Mouse (Mus musculus) thymus, postnatal 25 days (tissue): ENCODE results near the gene Sec31b.

Source experiments
- DNase-seq: peaks from one replicate; pipeline ENCODE4 v3.0.0; 2022

The Sec31b gene

DNA sequence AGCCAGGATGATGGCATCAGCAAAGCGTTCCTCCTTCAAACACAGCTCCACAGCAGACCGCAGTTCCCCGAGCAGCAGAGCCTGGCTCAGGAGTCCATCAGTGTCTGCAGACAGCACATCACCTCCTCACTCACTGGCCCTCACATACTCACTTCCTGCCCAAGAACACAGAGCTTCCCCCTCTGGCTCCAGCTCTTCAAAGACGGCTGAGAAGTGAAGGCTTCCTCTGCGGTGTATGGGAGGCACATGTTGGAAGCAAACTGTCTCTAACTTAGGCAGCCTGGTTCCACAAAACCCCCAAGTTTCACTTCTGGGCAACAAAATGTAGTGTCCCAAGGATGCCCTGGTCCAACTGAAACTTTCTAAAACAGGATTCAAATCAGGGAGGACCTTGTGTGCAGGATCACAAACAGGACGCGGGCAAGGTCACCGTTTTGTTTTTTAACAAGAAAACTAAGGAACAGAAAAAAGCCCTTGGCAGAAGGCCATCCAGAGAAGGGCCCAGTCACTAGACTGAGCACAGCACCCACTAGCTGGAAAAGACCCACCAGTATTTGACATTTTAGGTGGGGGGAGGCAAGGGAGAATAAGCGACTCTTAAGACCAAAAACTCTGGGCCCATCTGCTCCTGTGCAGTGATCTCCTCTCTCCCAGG, 20.0 kb downstream of the Sec31b start:
- peak; percentile 61 for DNase-seq

DNA sequence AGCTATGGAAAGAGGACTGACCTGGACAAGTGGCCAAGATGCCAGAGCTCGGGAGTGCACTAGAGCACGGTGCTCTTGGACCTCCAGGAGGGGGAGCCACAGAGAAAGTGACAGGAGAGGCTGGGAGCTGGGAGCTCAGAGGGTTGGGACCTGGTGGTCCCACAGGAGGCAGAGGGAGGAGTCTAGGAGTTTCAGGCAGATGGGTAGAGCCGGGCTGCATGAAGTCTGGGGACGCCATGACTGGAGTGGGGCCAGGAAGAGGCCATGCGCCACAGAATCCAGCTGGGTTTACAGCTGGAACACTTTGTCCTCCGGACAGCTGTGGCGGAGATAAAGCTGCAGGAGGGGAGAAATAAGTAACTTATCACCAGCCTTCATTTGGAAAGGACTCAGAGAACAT, 26.5 kb downstream of the Sec31b start:
- no peak for DNase-seq

DNA sequence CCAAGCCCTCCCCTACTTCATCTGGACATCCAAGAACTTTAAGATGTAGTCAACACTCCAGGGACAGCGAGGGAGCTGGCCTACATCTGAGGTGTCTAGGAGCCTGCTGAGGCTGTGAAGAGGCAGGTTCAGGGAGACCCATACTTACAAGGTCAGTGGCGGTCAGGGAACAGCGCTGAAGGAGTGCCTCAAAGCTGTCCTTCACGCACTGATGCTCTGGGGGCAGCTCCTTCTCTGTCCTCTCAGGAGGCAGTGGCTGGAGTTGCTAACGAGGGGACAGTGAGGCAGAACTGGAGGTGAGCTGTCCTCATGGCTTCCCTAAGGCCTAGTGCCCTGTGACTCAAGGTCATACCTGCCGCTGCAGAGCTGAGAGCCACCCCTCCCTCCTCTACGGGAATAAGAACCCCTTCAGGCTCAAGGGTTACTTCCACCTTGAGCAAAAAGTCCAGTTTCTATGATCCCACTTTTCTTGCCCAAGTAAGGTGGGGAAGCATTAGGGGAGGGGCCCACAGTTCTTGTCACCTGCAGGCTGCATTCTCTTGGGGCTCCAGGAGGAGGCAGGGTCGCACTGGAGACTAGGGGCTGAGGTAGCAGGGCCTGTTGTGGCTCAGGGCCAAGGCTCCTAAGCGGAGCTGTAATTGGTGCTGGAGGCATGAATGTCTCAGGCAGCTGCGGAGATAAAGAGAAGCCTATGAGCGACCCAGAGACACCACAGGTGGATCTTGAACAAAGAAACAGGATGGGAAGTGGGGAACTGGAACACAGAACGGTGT, 27.5 kb downstream of the Sec31b start:
- peak; percentile 68 for DNase-seq

DNA sequence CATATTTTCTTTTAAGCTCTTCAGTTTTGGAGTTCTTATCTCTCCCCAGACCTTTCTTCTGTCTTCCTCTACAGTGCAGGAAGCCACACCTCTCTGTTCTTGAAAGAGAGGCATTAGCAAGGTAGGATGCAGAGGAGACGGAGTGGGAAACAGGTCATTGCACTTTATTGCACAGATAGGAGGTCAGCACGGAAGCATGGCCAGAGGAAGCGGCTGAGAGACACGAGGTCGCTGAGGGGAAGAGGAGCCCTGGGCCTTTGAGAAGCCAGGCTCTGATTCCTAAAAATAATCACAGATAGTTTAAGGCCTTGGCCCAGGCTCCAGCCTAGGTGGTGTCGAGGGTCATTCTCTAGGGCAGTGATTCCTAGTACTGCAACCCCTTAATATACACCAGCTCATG, 29.9 kb downstream of the Sec31b start:
- DNase-seq = no peak

DNA sequence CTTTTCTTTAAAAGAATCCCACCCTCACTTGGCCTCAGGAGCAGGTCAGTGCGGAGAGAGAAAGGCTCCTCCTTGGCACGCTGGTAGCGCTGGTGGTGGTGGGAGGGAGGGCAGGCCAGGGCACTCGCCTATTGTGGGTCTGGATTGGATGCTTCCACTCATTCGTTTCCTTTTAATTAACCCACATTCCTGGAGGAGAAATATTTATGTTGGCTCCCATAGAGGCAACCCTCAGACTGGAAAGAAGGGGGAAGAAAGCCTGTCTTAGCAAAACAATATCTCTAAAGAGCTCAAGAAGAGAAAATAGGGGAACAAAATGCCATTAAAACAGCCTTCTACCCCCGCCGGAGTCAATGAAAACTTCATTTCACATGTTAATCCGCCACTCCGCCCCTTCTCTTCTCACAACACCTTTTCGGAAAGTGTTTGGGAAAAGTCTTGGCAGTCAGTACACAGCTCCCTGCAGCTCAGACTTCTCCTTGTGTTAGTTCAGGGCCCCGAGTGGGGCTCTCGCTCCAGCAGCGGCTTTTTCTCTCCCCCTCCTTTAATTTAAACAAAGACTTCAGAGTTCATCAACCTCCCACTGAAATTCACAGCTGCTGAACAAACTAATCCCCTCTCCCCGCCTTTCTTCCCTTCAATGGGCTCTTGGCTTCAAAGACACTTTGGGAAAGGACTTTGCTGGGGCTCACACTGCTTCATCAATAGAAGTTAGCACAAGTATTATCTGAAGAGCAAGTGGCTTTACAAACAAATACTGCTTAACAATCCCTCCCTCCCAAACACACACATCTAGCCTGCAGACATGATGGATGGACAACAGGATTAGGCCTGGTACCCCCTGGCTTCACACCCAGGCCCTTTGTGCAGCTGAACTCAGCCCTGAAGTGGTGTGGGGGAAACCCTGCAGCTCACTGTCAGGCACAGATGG, 30.9 kb downstream of the Sec31b start:
- no peak for DNase-seq

DNA sequence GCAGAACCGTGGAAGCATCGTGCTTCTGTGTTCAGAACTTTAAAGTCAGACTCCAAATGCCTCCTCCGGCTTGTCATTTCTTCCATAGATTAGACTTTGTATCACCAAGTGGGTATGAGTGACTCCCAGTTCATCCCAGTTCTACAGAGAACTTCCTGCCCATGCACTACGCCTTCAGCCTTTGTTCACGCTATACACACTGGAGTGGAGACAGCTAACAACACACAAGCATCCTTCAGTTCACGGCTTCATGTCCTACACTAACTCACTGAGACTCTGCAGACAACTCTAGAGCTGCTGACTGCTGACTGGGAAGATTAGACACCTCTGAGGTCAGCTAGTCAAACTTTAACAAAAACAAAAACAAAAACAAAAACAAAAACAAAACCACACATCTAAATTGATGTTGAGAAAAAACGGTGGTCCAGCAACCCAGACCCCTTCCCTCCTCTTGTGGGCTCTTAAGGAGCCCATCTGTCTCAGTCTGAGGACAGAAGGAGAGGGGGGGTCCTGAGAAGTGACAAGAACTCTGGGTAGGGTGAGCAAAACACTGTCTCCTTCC, 31.7 kb downstream of the Sec31b start:
- DNase-seq = peak; percentile 27

GRCm38 (mm10) chr19:44513054-44513833, 32.4 kb downstream of the Sec31b start:
- peak; percentile 42 for DNase-seq

DNA sequence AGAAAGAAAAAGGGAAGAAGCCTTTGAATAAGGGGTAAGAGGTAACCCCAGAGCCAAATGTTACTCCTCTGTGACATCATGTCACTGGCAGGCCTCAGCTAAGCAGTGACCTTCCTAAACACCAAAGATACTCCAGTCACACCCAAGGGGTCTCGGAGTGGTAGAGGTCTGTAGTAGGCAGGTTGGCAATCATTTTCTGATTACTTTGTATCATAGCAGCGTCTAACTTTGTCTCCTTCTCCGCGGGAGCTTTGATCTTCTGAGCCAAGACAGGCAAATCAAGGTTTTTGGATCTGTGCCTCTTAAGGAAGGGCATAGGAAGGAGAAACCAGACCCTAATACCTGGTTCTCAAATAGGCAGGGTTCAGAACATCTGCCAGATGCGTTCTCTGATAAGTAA, 33.1 kb downstream of the Sec31b start:
- no peak for DNase-seq

DNA sequence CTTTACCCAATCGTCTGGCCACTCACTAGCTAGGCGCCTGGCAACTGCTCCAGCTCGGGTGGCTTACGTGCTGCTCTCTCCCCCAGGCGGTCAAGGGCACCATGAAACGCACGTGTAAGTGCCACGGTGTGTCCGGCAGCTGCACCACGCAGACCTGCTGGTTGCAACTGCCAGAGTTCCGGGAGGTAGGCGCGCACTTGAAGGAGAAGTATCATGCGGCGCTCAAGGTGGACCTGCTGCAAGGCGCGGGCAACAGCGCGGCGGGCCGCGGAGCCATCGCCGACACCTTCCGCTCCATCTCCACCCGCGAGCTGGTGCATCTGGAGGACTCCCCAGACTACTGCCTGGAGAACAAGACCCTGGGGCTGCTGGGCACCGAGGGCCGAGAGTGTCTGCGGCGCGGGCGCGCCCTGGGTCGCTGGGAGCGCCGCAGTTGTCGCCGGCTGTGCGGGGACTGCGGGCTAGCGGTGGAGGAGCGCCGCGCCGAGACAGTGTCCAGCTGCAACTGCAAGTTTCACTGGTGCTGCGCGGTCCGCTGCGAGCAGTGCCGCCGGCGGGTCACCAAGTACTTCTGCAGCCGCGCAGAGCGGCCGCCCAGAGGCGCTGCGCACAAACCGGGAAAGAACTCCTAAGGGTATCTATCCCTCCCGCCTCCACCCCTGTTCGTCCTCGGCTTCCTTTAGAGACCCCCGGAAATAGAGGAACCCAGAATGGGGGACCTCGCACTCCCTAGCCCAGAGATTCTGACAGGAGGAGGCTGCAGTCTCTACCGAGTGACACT, 34.0 kb downstream of the Sec31b start:
- peak; percentile 64 for DNase-seq

DNA sequence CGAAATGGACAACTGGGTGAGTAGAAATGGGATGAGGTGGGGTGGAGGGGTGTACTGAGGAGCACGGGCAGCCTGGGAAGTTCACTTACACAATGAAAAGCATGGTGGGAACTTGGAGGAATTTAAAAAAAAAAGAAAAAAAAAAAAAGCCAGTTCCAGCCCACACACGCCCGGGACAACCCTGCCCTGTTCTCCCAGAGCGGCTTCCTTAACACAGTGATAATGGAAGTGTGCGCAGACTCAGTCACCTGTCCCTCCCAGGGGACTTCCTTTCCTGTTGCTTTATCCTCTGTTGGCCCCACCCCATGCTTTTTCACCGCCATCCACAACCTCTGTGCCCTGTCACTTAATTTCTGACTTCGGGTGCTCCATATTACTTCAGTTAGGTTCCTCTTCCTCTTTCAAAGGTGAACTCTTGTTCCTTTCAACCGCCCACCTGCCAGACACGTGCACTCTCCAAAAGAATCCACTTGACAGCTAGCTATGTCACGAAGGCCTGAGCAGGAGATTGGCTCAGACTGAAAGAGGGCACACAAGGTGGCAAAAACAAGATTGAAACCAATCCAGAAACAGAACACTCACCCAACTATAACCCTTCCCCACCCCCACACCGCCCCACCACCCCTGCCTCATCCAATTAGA, 35.0 kb downstream of the Sec31b start:
- DNase-seq = peak; percentile 56

DNA sequence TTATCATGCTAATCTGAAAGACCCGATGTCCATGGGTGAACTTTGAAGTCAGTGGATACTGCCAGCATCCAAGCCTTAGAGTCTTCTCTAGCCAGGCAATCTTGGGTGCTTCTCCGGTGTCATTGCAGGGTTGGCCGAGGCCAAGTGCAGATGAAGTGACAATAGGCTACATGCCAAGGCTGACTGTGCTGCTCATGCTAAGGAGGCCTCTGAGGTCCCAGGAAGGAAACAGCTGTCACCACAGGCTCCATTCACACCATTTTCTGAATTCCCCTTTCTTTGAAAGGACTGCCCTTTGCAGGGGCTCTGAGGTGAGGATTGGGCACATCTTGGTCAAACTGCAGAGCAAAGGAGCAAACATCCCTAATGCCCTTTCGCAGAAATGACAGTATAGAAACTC, 42.9 kb downstream of the Sec31b start:
- no peak for DNase-seq

- DNase-seq = no peak
Observed at GRCm38 (mm10) chr19:44501925-44502324, 43.7 kb downstream of the Sec31b start.

DNA sequence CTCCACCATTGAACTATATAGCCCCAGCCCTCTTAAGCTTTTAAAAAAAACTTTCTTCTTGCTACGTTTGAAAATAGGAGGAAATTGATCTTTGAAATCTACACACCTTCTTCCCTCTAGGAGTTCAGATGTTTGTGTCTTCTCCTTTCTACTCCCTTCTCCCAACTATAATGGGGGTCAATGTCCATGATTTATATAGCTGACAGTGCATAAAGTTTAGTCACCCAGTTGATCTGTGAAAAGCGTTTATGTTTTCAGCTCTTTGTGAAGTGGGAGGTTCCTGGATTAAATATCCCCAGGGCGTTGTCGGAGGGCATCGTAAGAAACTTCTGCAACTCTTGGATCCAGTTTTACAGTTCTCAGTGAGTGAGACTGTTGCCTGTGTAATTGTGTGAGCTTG, 45.4 kb downstream of the Sec31b start:
- DNase-seq = no peak

GRCm38 (mm10) chr19:44498936-44499335, 46.7 kb downstream of the Sec31b start:
- DNase-seq = no peak

GRCm38 (mm10) chr19:44496941-44497340, 48.7 kb downstream of the Sec31b start:
- DNase-seq = no peak

DNA sequence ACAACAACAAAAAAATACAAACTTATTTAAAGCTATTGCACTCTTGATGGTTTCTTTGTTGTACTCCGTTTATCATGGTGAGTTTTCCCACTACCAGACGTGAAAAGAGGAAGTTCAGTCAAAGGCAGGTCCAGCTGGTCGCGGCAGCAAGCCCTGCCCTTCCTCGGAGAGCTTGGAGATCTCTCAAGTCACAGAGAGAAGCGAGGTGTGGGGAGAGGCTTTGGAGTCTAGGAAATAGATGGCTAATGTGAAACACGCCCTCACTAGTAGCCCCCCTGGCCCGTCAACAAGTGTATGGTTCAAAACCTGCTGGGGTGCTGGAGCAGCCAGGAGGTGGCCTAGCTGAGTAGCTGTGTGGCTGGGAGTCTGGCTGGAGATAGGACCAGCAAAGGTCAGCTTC, 49.2 kb downstream of the Sec31b start:
- no peak for DNase-seq

DNA sequence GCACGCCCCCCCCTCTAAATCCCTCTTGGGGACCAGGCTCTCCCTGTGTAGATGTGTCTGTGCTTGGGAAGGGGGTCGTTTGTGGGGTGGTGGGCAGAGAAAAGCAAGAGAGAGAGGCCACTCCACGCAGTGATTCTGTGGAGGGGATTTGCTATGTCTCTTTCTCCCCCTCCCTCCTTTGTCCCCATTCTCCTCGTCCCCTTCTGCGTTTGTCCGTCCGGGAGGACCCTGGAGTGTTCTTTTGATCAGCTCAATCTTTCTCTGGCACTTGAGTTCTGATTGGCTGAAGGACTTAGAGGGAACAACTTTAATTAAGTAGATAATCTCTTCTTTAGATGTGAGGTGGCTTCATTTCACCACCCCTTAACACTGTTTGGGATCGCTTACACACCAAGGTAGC, 52.5 kb downstream of the Sec31b start, which contains the start of gene Wnt8b:
Gene Wnt8b (plus strand): TSS at position 345 of the 400 bp plus-strand sequence.
- no peak for DNase-seq

- DNase-seq = peak; percentile 78
Observed at GRCm38 (mm10) chr19:44487266-44487665, 58.4 kb downstream of the Sec31b start.

DNA sequence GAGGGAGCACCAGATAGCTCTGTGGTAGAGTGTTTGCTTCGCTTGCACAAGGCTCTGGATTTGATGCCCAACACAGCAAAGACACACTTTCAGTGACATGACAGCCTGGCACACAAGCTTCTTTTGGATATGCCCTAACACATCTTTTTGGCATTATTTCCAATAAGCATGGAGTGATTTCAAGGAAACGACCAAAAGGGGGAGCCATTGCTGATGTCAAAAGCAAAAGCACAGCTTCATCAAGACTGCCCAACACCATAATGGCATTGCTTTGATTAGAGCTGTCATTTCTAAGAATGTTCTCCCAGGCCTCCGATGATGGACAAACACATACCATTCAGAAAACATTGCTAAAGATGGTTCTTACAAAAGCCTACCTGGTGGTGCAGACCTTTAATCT, 69.1 kb downstream of the Sec31b start:
- DNase-seq = peak; percentile 7

GRCm38 (mm10) chr19:44475268-44475667, 70.4 kb downstream of the Sec31b start:
- DNase-seq = no peak

DNA sequence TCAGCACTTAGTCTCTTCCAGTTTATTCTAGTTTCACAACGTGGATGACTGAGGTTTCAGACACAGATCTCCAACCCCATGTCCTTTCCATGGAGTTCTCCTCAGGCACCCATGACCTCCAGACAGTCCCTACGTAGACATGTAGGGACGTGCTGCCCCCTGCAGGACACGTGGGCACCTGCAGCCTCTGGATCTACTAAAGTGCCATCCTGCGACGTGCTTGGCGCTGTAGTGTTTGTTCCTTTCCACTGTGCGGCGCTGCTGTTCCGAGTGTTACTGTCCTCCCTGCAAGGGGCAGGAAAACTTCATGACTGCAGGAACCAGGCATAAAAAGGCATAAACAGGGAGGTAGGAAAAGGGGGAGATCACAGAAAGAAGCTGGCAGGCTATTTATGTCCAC, 71.5 kb downstream of the Sec31b start:
- peak; percentile 85 for DNase-seq
